Mouse (Mus musculus): ENCODE measurements around the gene Gabrb2. TPM values are rescaled to one million over a fixed set of nuclear protein-coding genes. Genes with fewer than 3 reads are reported as not detected.

Gabrb2 gene
- polyA plus RNA-seq, 1 experiment = not detected

- no peaks in the 10 kb centered on the region for H3K4me1 ChIP-seq
- H3K9me3 ChIP-seq = peaks cover 5% of the 10 kb centered on the region; the same call in 1 of the 2 replicates
- no peaks in the 10 kb centered on the region for H3K27me3 ChIP-seq (replicated peaks)
- TF ChIP-seq FLI1 (IDR thresholded peaks at IDR 0.05; ENCODE audit: low read length) (no peak), GATA1 (IDR thresholded peaks at IDR 0.05; ENCODE audit: borderline replicate concordance, low read length) (no peak)
- H3K4me3 ChIP-seq (replicated peaks) = no peak overlapping the region
- H3K36me3 ChIP-seq (replicated peaks; ENCODE audit: low read length) = no peaks in the 10 kb centered on the region
Measured at GRCm38 (mm10) chr11:42581753-42582152, 162.2 kb downstream of the Gabrb2 start.

GRCm38 (mm10) chr11:42592418-42592817, 172.9 kb downstream of the Gabrb2 start:
- Histone ChIP-seq H3K9me3 (no peaks in the 10 kb centered on the region), H3K4me3 (replicated peaks) (no peak overlapping the region), H3K36me3 (replicated peaks; ENCODE audit: low read length) (no peaks in the 10 kb centered on the region), H3K27me3 (replicated peaks) (no peaks in the 10 kb centered on the region), H3K4me1 (no peaks in the 10 kb centered on the region)
- TF ChIP-seq FLI1 (IDR thresholded peaks at IDR 0.05; ENCODE audit: low read length) (no peak), GATA1 (IDR thresholded peaks at IDR 0.05; ENCODE audit: borderline replicate concordance, low read length) (no peak)

GRCm38 (mm10) chr11:42606225-42606624, 186.7 kb downstream of the Gabrb2 start:
- no peaks in the 10 kb centered on the region for H3K9me3 ChIP-seq
- no peak overlapping the region for H3K4me3 ChIP-seq (replicated peaks)
- H3K27me3 ChIP-seq (replicated peaks) = no peaks in the 10 kb centered on the region
- TF ChIP-seq FLI1 (IDR thresholded peaks at IDR 0.05; ENCODE audit: low read length) = no peak
- no peak for TF ChIP-seq GATA1 (IDR thresholded peaks at IDR 0.05; ENCODE audit: borderline replicate concordance, low read length)
- no peaks in the 10 kb centered on the region for H3K4me1 ChIP-seq
- no peaks in the 10 kb centered on the region for H3K36me3 ChIP-seq (replicated peaks; ENCODE audit: low read length)

GRCm38 (mm10) chr11:42609128-42609763, 189.7 kb downstream of the Gabrb2 start:
- H3K4me1 ChIP-seq = no peaks in the 10 kb centered on the region
- H3K36me3 ChIP-seq (replicated peaks; ENCODE audit: low read length) = no peaks in the 10 kb centered on the region
- H3K4me3 ChIP-seq (replicated peaks) = no peak overlapping the region
- H3K9me3 ChIP-seq = no peaks in the 10 kb centered on the region
- TF ChIP-seq FLI1 (IDR thresholded peaks at IDR 0.05; ENCODE audit: low read length) (no peak), GATA1 (IDR thresholded peaks at IDR 0.05; ENCODE audit: borderline replicate concordance, low read length) (no peak)
- H3K27me3 ChIP-seq (replicated peaks) = no peaks in the 10 kb centered on the region

GRCm38 (mm10) chr11:42618195-42618594, 198.6 kb downstream of the Gabrb2 start:
- Histone ChIP-seq H3K36me3 (replicated peaks; ENCODE audit: low read length) (no peaks in the 10 kb centered on the region), H3K27me3 (replicated peaks) (no peaks in the 10 kb centered on the region), H3K4me1 (no peaks in the 10 kb centered on the region), H3K9me3 (0 out of 2 replicates have a peak, but pooled peaks cover 2% of the 10 kb centered on the region), H3K4me3 (replicated peaks) (no peak overlapping the region)
- TF ChIP-seq GATA1 (IDR thresholded peaks at IDR 0.05; ENCODE audit: borderline replicate concordance, low read length) (no peak), FLI1 (IDR thresholded peaks at IDR 0.05; ENCODE audit: low read length) (no peak)

GRCm38 (mm10) chr11:42621109-42621508, 201.6 kb downstream of the Gabrb2 start:
- Histone ChIP-seq H3K4me3 (replicated peaks) (no peak overlapping the region), H3K27me3 (replicated peaks) (no peaks in the 10 kb centered on the region), H3K4me1 (no peaks in the 10 kb centered on the region), H3K36me3 (replicated peaks; ENCODE audit: low read length) (no peaks in the 10 kb centered on the region), H3K9me3 (0 out of 2 replicates have a peak, but pooled peaks cover 2% of the 10 kb centered on the region)
- TF ChIP-seq GATA1 (IDR thresholded peaks at IDR 0.05; ENCODE audit: borderline replicate concordance, low read length) (no peak), FLI1 (IDR thresholded peaks at IDR 0.05; ENCODE audit: low read length) (no peak)

- Histone ChIP-seq H3K36me3 (replicated peaks; ENCODE audit: low read length) (no peaks in the 10 kb centered on the region), H3K4me1 (no peaks in the 10 kb centered on the region), H3K27me3 (replicated peaks) (no peaks in the 10 kb centered on the region), H3K9me3 (peaks cover 4% of the 10 kb centered on the region; the same call in 1 of the 2 replicates), H3K4me3 (replicated peaks) (no peak overlapping the region)
- TF ChIP-seq FLI1 (IDR thresholded peaks at IDR 0.05; ENCODE audit: low read length) (no peak), GATA1 (IDR thresholded peaks at IDR 0.05; ENCODE audit: borderline replicate concordance, low read length) (no peak)
Measured at GRCm38 (mm10) chr11:42650111-42650510, 230.6 kb downstream of the Gabrb2 start.

- no peaks in the 10 kb centered on the region for H3K36me3 ChIP-seq (replicated peaks; ENCODE audit: low read length)
- no peaks in the 10 kb centered on the region for H3K4me1 ChIP-seq
- no peak overlapping the region for H3K4me3 ChIP-seq (replicated peaks)
- peaks cover 4% of the 10 kb centered on the region; the same call in 1 of the 2 replicates for H3K9me3 ChIP-seq
- TF ChIP-seq FLI1 (IDR thresholded peaks at IDR 0.05; ENCODE audit: low read length) (no peak), GATA1 (IDR thresholded peaks at IDR 0.05; ENCODE audit: borderline replicate concordance, low read length) (no peak)
- H3K27me3 ChIP-seq (replicated peaks) = no peaks in the 10 kb centered on the region
Measured at GRCm38 (mm10) chr11:42651572-42651971, 232.0 kb downstream of the Gabrb2 start.

- TF ChIP-seq FLI1 (IDR thresholded peaks at IDR 0.05; ENCODE audit: low read length) (no peak), GATA1 (IDR thresholded peaks at IDR 0.05; ENCODE audit: borderline replicate concordance, low read length) (no peak)
- H3K4me3 ChIP-seq (replicated peaks) = no peak overlapping the region
- no peaks in the 10 kb centered on the region for H3K36me3 ChIP-seq (replicated peaks; ENCODE audit: low read length)
- H3K4me1 ChIP-seq = no peaks in the 10 kb centered on the region
- H3K27me3 ChIP-seq (replicated peaks) = no peaks in the 10 kb centered on the region
- peaks cover 4% of the 10 kb centered on the region; the same call in 1 of the 2 replicates for H3K9me3 ChIP-seq
Measured at GRCm38 (mm10) chr11:42654189-42654588, 234.6 kb downstream of the Gabrb2 start.

GRCm38 (mm10) chr11:42668657-42669056, 249.1 kb downstream of the Gabrb2 start:
- Histone ChIP-seq H3K36me3 (replicated peaks; ENCODE audit: low read length) (no peaks in the 10 kb centered on the region), H3K27me3 (replicated peaks) (no peaks in the 10 kb centered on the region), H3K9me3 (no peaks in the 10 kb centered on the region), H3K4me3 (replicated peaks) (no peak overlapping the region), H3K4me1 (no peaks in the 10 kb centered on the region)
- no peak for TF ChIP-seq GATA1 (IDR thresholded peaks at IDR 0.05; ENCODE audit: borderline replicate concordance, low read length)
- TF ChIP-seq FLI1 (IDR thresholded peaks at IDR 0.05; ENCODE audit: low read length) = no peak

Other genes with a start within 250 kb of the Gabrb2 start
- not detected in 2 replicates for gene Gabra1, start 236.8 kb upstream of the Gabrb2 start, polyA plus RNA-seq (2012; ENCODE audit: insufficient read depth, low replicate concordance)
- gene Gabra6, start 98.7 kb upstream of the Gabrb2 start, polyA plus RNA-seq (2012; ENCODE audit: insufficient read depth, low replicate concordance) = not detected in 2 replicates

Data from megakaryocyte, embryonic 14.5 days (primary cell).